Mouse (Mus musculus) midbrain, embryonic 10.5 days (tissue): Measurements from ENCODE around the gene Tanc1. TPM values are rescaled to one million over a fixed set of nuclear protein-coding genes. Genes with fewer than 3 reads are reported as not detected.

ENCODE experiments used
- DNase-seq: peaks from one replicate; pipeline ENCODE4 v3.0.0-alpha.2; 2017; ENCODE audit warnings: low spot score
- H3K27ac ChIP-seq: fragments of 300-500 bp; sonication (generic); replicated peaks from 2 replicates; pipeline ENCODE4 v1.5.1; 2016; ENCODE audit warnings: mild to moderate bottlenecking
- H3K27me3 ChIP-seq: fragments of 300-500 bp; sonication (generic); 2 replicates; pipeline ENCODE4 v1.6.1; 2016; ENCODE audit warnings: low read depth, mild to moderate bottlenecking; ENCODE audit not compliant: poor library complexity, severe bottlenecking
- H3K36me3 ChIP-seq: fragments of 300-500 bp; sonication (generic); 2 replicates; pipeline ENCODE4 v1.6.1; 2016; ENCODE audit warnings: mild to moderate bottlenecking, moderate library complexity
- H3K4me1 ChIP-seq: fragments of 300-500 bp; sonication (generic); 2 replicates; pipeline ENCODE4 v1.6.1; 2016
- H3K4me3 ChIP-seq: fragments of 300-500 bp; sonication (generic); 2 replicates; pipeline ENCODE4 v1.5.1; 2016; ENCODE audit warnings: mild to moderate bottlenecking, moderate library complexity
- H3K9me3 ChIP-seq: fragments of 300-500 bp; sonication (generic); replicated peaks from 2 replicates; pipeline ENCODE4 v1.6.1; 2016; ENCODE audit warnings: mild to moderate bottlenecking
- WGBS: fragments of 180-500 bp; shearing (Covaris S2); methylation state at CpG from one replicate; pipeline ENCODE4 v1.1.7; 2016; 5-methylcytosine and 5-hydroxymethylcytosine counted together
- polyA plus RNA-seq: library from polyadenylated mRNA; unstranded; fragments of >200 nt; fragmentation: Nextera tagmentation; extraction: Ambion mirVana; gene quantifications from 2 replicates; pipeline ENCODE4 v1.2.1, GENCODE M21; 2016

Tanc1 gene
- polyA plus RNA-seq, 1 experiment from 2014 or later = 11.9 TPM

DNA sequence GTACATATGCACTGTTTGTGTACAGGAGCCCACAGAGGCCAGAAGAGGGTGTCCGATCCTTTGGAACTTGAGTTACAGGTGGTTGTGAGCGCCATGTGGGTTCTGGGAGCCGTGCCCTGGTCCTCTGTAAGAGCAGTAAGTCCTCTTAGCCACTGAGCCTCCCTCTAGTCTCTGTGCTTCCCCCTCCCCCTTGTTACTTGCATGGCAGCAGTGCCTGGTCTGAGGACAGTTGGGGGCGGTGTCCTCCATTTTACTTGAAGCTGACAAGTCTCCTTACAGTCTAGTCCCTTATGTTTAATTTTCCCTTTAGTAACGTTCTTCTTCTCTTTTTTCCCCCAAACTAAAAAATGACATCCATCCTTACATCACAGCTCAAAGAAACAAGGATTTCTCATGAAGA, 8.8 kb downstream of the Tanc1 start:
- Histone ChIP-seq H3K36me3 (no peaks in the 10 kb centered on the region), H3K4me1 (no peaks in the 10 kb centered on the region), H3K27ac (no peak overlapping the region), H3K27me3 (peaks cover 5% of the 10 kb centered on the region; the same call in 1 of the 2 replicates), H3K4me3 (no peak overlapping the region), H3K9me3 (no peaks in the 10 kb centered on the region)
- 86% methylated on average over 5 of the region's 5 CpGs for WGBS
- no peak for DNase-seq

DNA sequence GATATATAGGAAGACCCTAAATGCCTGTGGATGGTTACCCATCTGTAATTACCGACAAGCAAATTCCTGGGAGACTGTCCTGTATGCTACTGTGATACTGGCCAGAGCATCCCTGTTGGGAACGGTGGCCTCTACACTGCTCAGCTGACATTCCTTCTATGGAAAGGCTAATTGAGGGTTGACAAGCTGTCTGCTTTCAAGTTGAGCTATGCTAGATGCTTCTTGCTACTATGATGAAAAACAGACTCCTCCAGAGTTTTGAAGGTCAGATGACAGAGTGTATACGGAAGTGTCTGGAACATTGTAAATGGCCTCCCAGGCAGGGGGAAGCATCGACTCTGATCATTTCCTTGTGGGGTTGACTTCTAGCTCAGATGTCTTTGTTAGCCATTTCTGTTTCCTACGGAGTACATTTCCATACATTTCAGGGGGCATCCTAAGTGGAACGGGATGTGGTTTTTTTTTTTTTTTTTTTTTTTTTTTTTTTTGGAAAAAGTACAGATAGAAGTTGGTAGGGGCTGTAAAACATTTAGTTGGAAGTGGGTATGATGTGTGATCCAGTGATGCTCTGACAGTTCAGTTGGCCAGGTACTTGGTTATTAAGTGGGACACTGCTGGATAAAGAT, 10.8 kb downstream of the Tanc1 start:
- Histone ChIP-seq H3K9me3 (no peaks in the 10 kb centered on the region), H3K4me3 (no peak overlapping the region), H3K4me1 (peaks cover 8% of the 10 kb centered on the region), H3K36me3 (no peaks in the 10 kb centered on the region), H3K27me3 (no peaks in the 10 kb centered on the region), H3K27ac (no peak overlapping the region)
- 70% methylated on average over 6 of the region's 6 CpGs for WGBS
- DNase-seq = no peak

DNA sequence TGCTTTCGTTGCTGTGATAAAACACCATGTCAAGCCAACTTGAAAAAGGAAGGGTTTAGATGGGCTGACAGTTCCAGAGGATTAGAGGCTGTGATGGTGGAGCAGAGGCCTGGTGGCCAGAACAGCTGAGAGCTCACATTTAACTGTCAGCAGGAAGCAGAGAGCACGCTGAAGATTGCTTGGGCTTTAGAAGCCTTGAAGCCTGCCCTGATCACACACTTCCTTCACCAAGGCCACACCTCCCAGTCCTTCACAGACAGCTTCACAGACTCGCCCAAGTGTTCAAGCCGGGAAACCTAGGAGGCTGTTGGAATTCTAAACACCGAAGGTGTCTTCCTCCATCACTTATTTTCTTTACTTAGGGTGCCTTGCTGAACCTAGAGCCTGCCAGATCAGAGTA, 12.0 kb downstream of the Tanc1 start:
- DNase-seq = no peak
- WGBS = 76% methylated on average over 5 of the region's 5 CpGs
- Histone ChIP-seq H3K4me1 (peaks cover 19% of the 10 kb centered on the region), H3K27me3 (no peaks in the 10 kb centered on the region), H3K36me3 (no peaks in the 10 kb centered on the region), H3K27ac (no peak overlapping the region), H3K4me3 (no peak overlapping the region), H3K9me3 (no peaks in the 10 kb centered on the region)

DNA sequence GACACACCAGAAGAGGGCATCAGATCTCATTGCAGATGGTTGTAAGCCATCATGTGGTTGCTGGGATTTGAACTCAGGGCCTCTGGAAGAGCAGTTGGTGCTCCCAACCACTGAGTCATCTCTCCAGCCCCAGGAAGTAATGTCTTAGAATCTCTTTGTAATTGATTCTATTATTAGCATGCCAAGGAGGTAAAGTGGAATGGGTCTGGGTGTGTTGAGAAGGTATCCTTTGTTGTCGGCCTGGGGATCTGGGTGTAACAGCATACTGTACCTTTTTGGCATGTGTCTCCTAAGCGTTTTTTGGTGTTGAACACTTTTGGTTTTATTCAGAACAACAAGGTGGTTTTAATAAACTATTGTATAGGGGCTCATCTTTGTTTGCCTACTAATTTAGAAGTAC, 13.6 kb downstream of the Tanc1 start:
- Histone ChIP-seq H3K4me3 (no peak overlapping the region), H3K36me3 (no peaks in the 10 kb centered on the region), H3K27me3 (no peaks in the 10 kb centered on the region), H3K27ac (no peak overlapping the region), H3K4me1 (peaks cover 19% of the 10 kb centered on the region), H3K9me3 (no peaks in the 10 kb centered on the region)
- no peak for DNase-seq
- 94% methylated on average over 2 of the region's 2 CpGs for WGBS

DNA sequence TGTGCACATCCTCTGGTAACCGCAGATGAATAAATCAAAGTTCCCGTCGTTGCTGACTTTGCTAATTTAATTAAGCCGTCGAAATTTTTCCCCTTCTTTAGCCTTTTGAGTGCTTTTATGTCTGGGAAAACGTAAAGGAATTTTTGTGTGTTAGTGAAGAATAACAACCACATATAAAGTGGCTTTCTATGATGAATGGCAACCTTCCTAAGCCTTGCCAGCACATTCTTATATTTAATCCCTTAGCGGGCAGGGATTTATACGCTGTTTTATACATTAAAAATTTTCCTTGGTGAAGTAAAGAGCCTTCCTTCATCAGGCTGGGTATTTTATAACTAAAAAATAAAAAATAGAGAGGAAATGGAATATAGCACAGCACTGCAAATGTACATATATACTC, 14.1 kb downstream of the Tanc1 start:
- no peaks in the 10 kb centered on the region for H3K9me3 ChIP-seq
- H3K27ac ChIP-seq = no peak overlapping the region
- H3K36me3 ChIP-seq = no peaks in the 10 kb centered on the region
- 86% methylated on average over 8 of the region's 8 CpGs for WGBS
- H3K4me3 ChIP-seq = no peak overlapping the region
- H3K27me3 ChIP-seq = no peaks in the 10 kb centered on the region
- no peak for DNase-seq
- H3K4me1 ChIP-seq = peaks cover 19% of the 10 kb centered on the region

DNA sequence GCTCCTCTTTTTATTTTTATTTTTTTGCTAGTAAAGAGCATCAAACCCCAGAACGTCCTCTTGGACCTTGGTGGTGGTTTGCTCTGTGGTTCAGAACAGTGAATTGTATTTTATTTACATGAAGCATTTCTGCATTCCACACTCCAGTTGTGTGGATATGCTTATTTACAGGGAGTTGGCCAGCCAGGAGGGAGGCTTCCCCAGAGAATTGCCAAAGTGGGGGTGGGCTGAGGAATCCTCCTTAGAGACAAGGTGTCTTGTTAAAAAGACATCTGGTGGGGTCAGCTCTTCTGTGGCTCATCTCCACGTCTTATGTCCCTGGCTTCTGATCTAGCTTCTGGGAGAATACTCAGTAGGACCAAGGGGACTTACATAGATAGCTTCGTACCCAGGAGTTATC, 14.6 kb downstream of the Tanc1 start:
- no peak overlapping the region for H3K4me3 ChIP-seq
- H3K4me1 ChIP-seq = peaks cover 19% of the 10 kb centered on the region
- no peaks in the 10 kb centered on the region for H3K27me3 ChIP-seq
- no peak for DNase-seq
- WGBS = 70% methylated on average over 3 of the region's 3 CpGs
- no peaks in the 10 kb centered on the region for H3K36me3 ChIP-seq
- H3K27ac ChIP-seq = no peak overlapping the region
- H3K9me3 ChIP-seq = no peaks in the 10 kb centered on the region

DNA sequence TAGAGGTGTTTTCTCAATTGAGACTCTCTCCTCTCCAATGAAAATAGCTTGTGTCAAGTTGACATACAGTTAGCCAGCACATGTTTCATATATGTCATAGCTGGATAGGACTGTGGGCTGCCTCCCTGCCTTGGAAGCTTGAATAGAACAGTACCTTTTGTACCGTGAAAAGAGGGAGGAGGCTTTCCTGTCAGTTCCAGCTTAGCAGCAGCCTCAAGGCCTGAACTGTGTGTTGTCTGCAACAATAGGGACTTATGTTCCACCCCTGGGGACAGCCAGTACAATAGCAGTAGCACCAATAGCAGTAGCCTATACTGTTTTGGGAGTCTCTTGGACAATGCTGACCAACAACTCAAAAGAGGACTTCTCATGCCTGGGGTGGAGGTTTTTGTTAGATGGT, 15.7 kb downstream of the Tanc1 start:
- H3K9me3 ChIP-seq = no peaks in the 10 kb centered on the region
- whole genome bisulfite sequencing = 18% methylated on average over 1 of the region's 1 CpGs
- H3K27me3 ChIP-seq = no peaks in the 10 kb centered on the region
- H3K36me3 ChIP-seq = no peaks in the 10 kb centered on the region
- H3K4me3 ChIP-seq = no peak overlapping the region
- peaks cover 19% of the 10 kb centered on the region for H3K4me1 ChIP-seq
- DNase-seq = no peak
- H3K27ac ChIP-seq = no peak overlapping the region

DNA sequence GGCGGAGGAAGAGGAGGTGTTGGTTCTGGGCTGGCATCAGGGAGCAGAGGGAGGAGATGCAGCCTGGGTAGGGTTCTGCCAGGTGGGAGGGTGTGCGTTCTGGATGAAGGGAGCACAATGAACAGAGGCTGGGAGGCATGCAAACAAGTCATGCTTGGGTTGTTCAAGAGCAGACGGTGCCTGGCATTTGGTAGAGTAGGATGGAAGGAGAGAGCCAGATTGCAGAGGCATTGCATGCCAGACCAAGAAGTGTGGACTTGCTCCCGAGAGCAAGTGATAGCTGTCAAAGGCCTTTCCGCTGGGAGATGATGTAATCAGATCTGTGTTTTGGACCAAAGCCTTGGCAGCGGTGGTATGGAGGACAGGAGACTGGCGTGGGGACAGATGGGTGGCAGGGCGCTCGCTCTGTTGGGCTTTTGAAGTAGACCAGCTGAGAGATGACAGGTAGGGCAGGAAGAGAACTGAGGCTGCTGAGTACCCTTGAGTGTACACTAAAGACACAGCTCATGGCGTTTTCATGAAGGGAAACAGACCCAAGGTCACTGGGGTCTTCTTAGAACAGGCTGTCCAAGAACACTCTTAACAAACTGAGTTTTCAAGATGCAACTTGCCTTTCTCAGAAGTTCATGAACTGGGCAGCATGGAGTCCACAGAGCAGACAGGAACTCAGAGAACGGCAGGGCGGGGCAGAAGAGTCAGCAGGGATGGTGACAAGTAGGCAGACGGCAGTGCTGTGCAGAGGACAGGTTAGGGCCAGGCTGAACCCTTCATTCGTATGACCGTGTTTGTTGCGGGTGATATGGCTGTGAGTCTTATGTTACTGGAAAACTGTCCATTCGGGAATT, 16.4 kb downstream of the Tanc1 start:
- H3K9me3 ChIP-seq = no peaks in the 10 kb centered on the region
- DNase-seq = no peak
- H3K27ac ChIP-seq = 0 out of 2 replicates have a peak overlapping the region, but pooled peaks have one; percentile 33
- no peaks in the 10 kb centered on the region for H3K36me3 ChIP-seq
- peaks cover 19% of the 10 kb centered on the region for H3K4me1 ChIP-seq
- no peak overlapping the region for H3K4me3 ChIP-seq
- H3K27me3 ChIP-seq = no peaks in the 10 kb centered on the region
- WGBS = 85% methylated on average over 17 of the region's 17 CpGs

DNA sequence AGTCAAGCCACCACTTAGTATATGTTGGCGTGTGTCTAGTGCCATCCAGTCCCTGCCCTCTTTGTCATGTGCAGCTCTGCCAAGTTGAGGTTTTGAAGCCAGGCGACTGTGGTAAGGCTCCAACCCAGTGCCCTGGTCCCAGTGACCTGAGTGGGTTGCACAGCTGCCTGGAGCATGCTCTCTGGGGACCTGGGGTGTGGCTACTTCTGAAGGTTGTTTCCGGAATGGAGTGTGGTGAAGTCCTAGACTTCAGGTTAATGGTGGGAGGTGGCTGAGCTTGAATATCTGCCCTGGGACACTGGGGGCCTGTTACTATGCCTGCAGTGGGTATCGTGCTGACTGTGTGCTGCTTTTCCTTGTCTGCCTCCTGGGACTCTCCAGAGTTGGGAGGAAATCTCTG, 18.0 kb downstream of the Tanc1 start:
- Histone ChIP-seq H3K27ac (no peak overlapping the region), H3K4me3 (no peak overlapping the region), H3K27me3 (no peaks in the 10 kb centered on the region), H3K36me3 (no peaks in the 10 kb centered on the region), H3K4me1 (peaks cover 19% of the 10 kb centered on the region), H3K9me3 (peaks cover 2% of the 10 kb centered on the region; the same call in 1 of the 2 replicates)
- no peak for DNase-seq
- 85% methylated on average over 4 of the region's 4 CpGs for WGBS

DNA sequence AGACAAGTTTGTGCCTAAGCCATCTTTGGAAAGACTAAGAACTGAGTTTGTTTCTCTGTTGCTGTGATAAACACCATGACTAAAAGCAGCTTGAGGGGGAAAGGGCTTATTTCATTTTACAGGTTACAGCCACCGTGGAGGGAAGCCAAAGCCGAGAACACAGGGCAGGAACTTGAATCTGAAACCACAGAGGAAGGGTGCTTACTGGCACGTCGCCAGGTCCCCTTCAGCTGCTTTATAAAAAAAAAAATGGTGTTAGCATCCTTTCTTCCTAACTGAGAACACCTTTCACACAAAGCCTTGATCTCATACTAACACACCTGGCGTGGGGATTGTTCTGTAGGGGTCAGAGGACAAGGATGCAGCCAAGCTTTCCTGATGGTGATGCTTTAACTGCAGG, 19.6 kb downstream of the Tanc1 start:
- Histone ChIP-seq H3K4me3 (no peak overlapping the region), H3K9me3 (peaks cover 11% of the 10 kb centered on the region; the same call in 1 of the 2 replicates), H3K36me3 (no peaks in the 10 kb centered on the region), H3K4me1 (peaks cover 19% of the 10 kb centered on the region), H3K27ac (no peak overlapping the region), H3K27me3 (no peaks in the 10 kb centered on the region)
- WGBS = 91% methylated on average over 5 of the region's 5 CpGs
- DNase-seq = no peak

DNA sequence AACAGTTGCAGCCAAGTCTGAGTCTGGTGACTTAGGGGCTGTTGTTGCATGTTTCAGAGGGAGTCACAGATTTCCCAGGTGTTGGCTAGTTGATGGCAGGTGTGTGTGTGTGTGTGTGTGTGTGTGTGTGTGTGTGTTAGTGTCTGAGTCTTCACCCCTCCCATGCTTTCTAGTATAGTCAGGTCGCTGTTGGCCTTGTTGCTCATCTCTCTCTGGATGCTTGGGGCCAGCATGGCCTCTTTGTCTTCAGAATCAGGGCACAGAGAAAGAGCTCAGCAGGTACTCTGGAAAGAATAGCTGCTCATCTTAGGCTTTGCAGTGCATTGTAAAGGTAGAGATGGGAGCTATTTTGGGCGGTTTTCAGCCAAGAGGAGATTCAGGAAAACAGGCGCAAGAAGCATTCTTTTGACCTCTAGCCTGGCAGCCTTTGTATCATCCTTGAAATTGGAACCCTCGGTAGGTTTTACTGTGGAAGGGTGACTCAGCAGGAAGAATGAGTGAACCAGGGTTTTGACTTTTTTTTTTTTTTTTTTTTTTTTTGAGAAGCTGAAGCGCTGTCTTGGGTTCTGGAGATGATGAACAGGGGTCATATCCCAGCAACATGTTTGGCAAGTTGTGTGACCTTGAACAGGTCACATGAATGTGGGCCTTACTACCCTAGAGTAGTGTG, 22.1 kb downstream of the Tanc1 start:
- Histone ChIP-seq H3K36me3 (no peaks in the 10 kb centered on the region), H3K27ac (no peak overlapping the region), H3K4me3 (no peak overlapping the region), H3K9me3 (peaks cover 11% of the 10 kb centered on the region; the same call in 1 of the 2 replicates), H3K27me3 (no peaks in the 10 kb centered on the region), H3K4me1 (no peaks in the 10 kb centered on the region)
- no peak for DNase-seq
- 48% methylated on average over 5 of the region's 5 CpGs for WGBS

DNA sequence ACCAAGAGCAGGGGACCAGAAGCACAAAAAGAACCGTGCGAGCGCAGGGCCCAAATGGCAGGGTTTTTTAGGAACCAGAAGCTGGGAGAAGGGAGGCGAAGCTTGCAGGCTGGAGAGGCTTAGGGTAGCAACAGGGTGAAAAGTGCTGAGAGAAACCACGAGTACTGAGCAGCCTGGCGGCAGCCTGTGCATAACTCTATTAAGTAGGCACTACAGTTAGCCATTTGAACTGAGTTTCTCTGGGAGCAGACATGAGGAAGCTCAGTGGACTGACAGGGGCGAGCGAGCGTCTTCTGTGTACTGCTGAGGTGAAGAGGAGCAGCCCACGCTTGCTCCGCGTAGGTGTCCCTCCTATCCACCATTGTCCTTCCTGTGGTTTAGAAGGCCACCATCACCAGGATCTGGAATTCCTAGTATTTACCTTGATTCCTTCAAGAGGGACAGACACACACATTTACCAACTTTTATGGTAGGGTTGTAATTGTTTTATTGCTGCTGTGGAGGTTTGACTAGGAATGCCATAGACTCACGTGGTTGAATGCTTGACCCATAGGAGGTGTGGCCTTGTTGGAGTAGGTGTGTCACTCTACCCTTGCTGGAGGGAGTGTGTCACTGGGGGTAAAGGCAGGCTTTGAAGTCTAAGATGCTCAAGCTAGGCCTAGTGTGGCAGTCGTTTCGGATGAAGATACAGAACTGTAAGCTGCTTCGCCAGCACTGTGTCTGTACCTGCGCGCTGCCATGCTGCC, 25.4 kb downstream of the Tanc1 start:
- no peak for DNase-seq
- no peaks in the 10 kb centered on the region for H3K36me3 ChIP-seq
- no peaks in the 10 kb centered on the region for H3K27me3 ChIP-seq
- 0 out of 2 replicates have a peak, but pooled peaks cover 3% of the 10 kb centered on the region for H3K4me1 ChIP-seq
- 93% methylated on average over 18 of the region's 18 CpGs for WGBS
- no peak overlapping the region for H3K27ac ChIP-seq
- H3K4me3 ChIP-seq = no peak overlapping the region
- H3K9me3 ChIP-seq = peaks cover 11% of the 10 kb centered on the region; the same call in 1 of the 2 replicates
